Mouse (Mus musculus) kidney, adult 2 months (tissue): ENCODE measurements around the gene Ankrd45.

Experiments
- CTCF ChIP-seq: fragments of 200-500 bp; conservative IDR thresholded peaks from 2 replicates; pipeline ENCODE4 v1.5.1; 2011; ENCODE audit warnings: low read depth, mild to moderate bottlenecking, control low read depth, low read length, moderate library complexity, mixed read lengths; ENCODE audit not compliant: insufficient read depth, insufficient read length
- POLR2A ChIP-seq: fragments of 200-500 bp; IDR thresholded peaks from one replicate; pipeline ENCODE4 v1.6.1; 2011; ENCODE audit warnings: low read depth, low read length, control low read depth

DNA sequence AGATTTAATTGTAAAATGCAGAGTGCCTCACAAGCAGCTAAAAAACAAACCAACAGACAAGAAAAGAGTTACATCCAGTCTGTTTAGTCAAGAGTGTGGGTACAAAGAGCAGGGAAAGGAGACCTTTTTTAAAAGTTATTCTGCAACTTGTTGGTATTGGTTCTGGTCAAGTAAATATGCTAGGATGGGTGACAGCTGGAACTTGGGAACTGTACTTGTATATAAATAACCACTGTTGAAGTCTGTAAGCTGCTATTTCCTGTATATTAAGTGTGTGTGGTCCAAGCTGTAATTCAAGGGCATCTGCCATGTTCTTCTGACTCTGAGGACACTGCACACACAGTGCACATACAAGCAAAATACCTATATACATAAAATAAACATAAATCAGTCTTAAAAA, 27.9 kb upstream of the Ankrd45 start:
- TF ChIP-seq POLR2A (no peak), CTCF (no peak)
